Mouse (Mus musculus): Measurements from ENCODE around the gene Ddn. TPM values are rescaled to one million over a fixed set of nuclear protein-coding genes. Genes with fewer than 3 reads are reported as not detected.

The Ddn gene
- 0.44 and 0.59 TPM in 2 replicates for polyA plus RNA-seq (2012; rRNA removed)
- 0.14 TPM in 1 of 2 replicates, not detected in the other for polyA plus RNA-seq (2014; fragmentation: Nextera tagmentation; extraction: Ambion mirVana)

DNA sequence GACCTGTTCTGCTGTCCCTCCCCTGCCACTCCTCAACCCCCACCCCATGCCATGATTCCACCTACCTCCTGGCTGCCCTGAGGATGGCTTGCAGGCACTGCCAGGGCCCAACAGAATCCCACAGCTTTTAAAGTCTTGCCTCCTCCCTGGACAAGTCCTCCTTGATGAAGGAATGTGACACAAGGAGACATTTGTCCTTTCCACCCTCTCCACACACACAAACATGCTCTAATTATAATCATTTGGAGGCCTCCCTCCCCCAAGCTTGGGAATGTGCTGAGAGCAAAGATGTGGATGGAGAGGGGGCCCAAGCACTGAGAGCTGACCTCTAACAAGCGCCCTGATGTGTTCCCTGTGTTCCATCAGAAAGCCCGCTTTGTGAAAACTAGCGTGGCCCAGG is at the start of gene Ddn:
TSS of gene Ddn (minus strand) at position 101 of the 400 bp plus-strand sequence.
- H3K27ac ChIP-seq (replicated peaks; ENCODE audit: low read depth, low read length), result no peak within 1 kb of the TSS
- H3K4me2 ChIP-seq (replicated peaks; ENCODE audit: low read depth, low read length, severe bottlenecking), result peak within 1 kb of the TSS; percentile 88
- ATAC-seq (ENCODE audit: low FRiP score, low read depth) (no peak), DNase-seq (ENCODE audit: low spot score) (no peak)
- H3K4me1 ChIP-seq (ENCODE audit: control insufficient read depth, insufficient read depth, low read length), result peaks cover 21% of the 10 kb centered on the region
- H3K36me3 ChIP-seq (ENCODE audit: control insufficient read depth, insufficient read depth, low read length), result peaks cover 26% of the 10 kb centered on the region
- peak within 1 kb of the TSS; percentile 42 for H3K4me3 ChIP-seq (replicated peaks; ENCODE audit: low read length)
- H3K9ac ChIP-seq (ENCODE audit: low read depth, low read length, severe bottlenecking), result 0 out of 2 replicates have a peak within 1 kb of the TSS, but pooled peaks have one; percentile 36
- no peaks in the 10 kb centered on the region for H3K9me3 ChIP-seq (ENCODE audit: control insufficient read depth, low read length)
- peaks cover 62% of the 10 kb centered on the region for H3K27me3 ChIP-seq (ENCODE audit: control insufficient read depth, insufficient read depth, low read length)
- WGBS, result 36% methylated on average over 3 of the region's 3 CpGs
- no peak for TF ChIP-seq POLR2A (IDR thresholded peaks at IDR 0.05; ENCODE audit: borderline replicate concordance, extremely low read depth, insufficient read depth, insufficient read length)

GRCm38 (mm10) chr15:98854214-98854613 is 44.9 kb upstream of the Ddn start:
- DNase-seq (ENCODE audit: low spot score) (no peak), ATAC-seq (ENCODE audit: low FRiP score, low read depth) (no peak)
- Histone ChIP-seq H3K27ac (replicated peaks; ENCODE audit: low read depth, low read length) (no peak overlapping the region), H3K36me3 (ENCODE audit: control insufficient read depth, insufficient read depth, low read length) (peaks cover 100% of the 10 kb centered on the region), H3K9me3 (ENCODE audit: control insufficient read depth, low read length) (no peaks in the 10 kb centered on the region), H3K4me2 (replicated peaks; ENCODE audit: low read depth, low read length, severe bottlenecking) (no peak overlapping the region), H3K4me3 (replicated peaks; ENCODE audit: low read length) (no peak overlapping the region), H3K9ac (ENCODE audit: low read depth, low read length, severe bottlenecking) (no peak overlapping the region), H3K27me3 (ENCODE audit: control insufficient read depth, insufficient read depth, low read length) (no peaks in the 10 kb centered on the region), H3K4me1 (ENCODE audit: control insufficient read depth, insufficient read depth, low read length) (no peaks in the 10 kb centered on the region)
- TF ChIP-seq POLR2A (IDR thresholded peaks at IDR 0.05; ENCODE audit: borderline replicate concordance, extremely low read depth, insufficient read depth, insufficient read length), result no peak
- WGBS, result 92% methylated on average over 16 of the region's 16 CpGs

DNA sequence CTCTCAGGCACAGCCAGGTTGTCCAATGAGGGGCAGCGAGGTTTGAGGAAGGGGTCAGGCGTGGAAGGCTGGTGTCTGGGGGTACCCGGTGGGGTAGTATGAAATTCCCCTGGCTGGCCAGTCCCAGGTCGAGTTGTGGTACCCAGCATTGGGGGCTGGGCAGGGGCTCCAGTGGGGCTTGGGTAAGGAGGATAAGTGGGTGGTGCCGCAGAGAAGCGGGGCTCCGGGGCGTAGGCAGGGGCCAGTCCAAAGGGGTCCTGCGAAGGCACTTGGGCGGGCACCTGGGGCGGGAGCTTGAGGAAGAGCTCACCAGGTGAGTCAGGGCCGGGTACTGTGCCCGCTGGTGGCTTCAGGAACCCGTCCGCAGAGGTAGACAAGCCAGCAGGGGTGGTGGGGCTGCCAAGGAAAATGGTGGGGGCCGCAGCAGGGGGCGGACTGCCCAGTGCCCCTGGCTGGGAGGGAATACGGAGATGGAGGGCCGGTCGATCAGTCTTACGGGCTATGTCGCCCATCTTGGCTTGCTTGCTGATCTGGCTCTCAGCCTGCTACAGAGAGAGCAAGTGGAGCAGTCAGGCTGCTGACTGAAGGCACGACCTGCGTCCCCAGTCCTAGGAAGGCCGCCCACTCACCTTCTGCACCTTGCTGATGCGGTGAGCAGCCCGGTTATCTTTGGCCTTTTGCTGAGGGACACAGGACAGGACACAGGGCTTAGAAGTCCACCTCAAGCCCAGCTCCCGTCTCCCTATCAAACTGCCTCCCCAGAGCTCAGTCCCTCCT is 44.1 kb upstream of the Ddn start:
- H3K4me3 ChIP-seq (replicated peaks; ENCODE audit: low read length), result no peak overlapping the region
- peaks cover 100% of the 10 kb centered on the region for H3K36me3 ChIP-seq (ENCODE audit: control insufficient read depth, insufficient read depth, low read length)
- H3K9ac ChIP-seq (ENCODE audit: low read depth, low read length, severe bottlenecking), result no peak overlapping the region
- ATAC-seq (ENCODE audit: low FRiP score, low read depth) (no peak), DNase-seq (ENCODE audit: low spot score) (no peak)
- H3K27ac ChIP-seq (replicated peaks; ENCODE audit: low read depth, low read length), result no peak overlapping the region
- WGBS, result 91% methylated on average over 25 of the region's 28 CpGs
- no peaks in the 10 kb centered on the region for H3K9me3 ChIP-seq (ENCODE audit: control insufficient read depth, low read length)
- no peak overlapping the region for H3K4me2 ChIP-seq (replicated peaks; ENCODE audit: low read depth, low read length, severe bottlenecking)
- TF ChIP-seq POLR2A (IDR thresholded peaks at IDR 0.05; ENCODE audit: borderline replicate concordance, extremely low read depth, insufficient read depth, insufficient read length), result no peak
- H3K27me3 ChIP-seq (ENCODE audit: control insufficient read depth, insufficient read depth, low read length), result no peaks in the 10 kb centered on the region
- no peaks in the 10 kb centered on the region for H3K4me1 ChIP-seq (ENCODE audit: control insufficient read depth, insufficient read depth, low read length)

- H3K4me2 ChIP-seq (replicated peaks; ENCODE audit: low read depth, low read length, severe bottlenecking), result no peak overlapping the region
- no peak overlapping the region for H3K9ac ChIP-seq (ENCODE audit: low read depth, low read length, severe bottlenecking)
- peaks cover 100% of the 10 kb centered on the region for H3K36me3 ChIP-seq (ENCODE audit: control insufficient read depth, insufficient read depth, low read length)
- no peak overlapping the region for H3K4me3 ChIP-seq (replicated peaks; ENCODE audit: low read length)
- no peak overlapping the region for H3K27ac ChIP-seq (replicated peaks; ENCODE audit: low read depth, low read length)
- TF ChIP-seq POLR2A (IDR thresholded peaks at IDR 0.05; ENCODE audit: borderline replicate concordance, extremely low read depth, insufficient read depth, insufficient read length), result no peak
- ATAC-seq (ENCODE audit: low FRiP score, low read depth) (no peak), DNase-seq (ENCODE audit: low spot score) (no peak)
- WGBS, result 92% methylated on average over 7 of the region's 9 CpGs
- H3K4me1 ChIP-seq (ENCODE audit: control insufficient read depth, insufficient read depth, low read length), result no peaks in the 10 kb centered on the region
- H3K9me3 ChIP-seq (ENCODE audit: control insufficient read depth, low read length), result no peaks in the 10 kb centered on the region
- no peaks in the 10 kb centered on the region for H3K27me3 ChIP-seq (ENCODE audit: control insufficient read depth, insufficient read depth, low read length)
These were observed 43.4 kb upstream of the Ddn start for GRCm38 (mm10) chr15:98852733-98853132.

GRCm38 (mm10) chr15:98852071-98852470 is 42.8 kb upstream of the Ddn start:
- WGBS, result 95% methylated on average over 9 of the region's 9 CpGs
- no peaks in the 10 kb centered on the region for H3K9me3 ChIP-seq (ENCODE audit: control insufficient read depth, low read length)
- no peak overlapping the region for H3K27ac ChIP-seq (replicated peaks; ENCODE audit: low read depth, low read length)
- H3K4me1 ChIP-seq (ENCODE audit: control insufficient read depth, insufficient read depth, low read length), result no peaks in the 10 kb centered on the region
- no peak for ATAC-seq (ENCODE audit: low FRiP score, low read depth)
- H3K27me3 ChIP-seq (ENCODE audit: control insufficient read depth, insufficient read depth, low read length), result no peaks in the 10 kb centered on the region
- peaks cover 100% of the 10 kb centered on the region for H3K36me3 ChIP-seq (ENCODE audit: control insufficient read depth, insufficient read depth, low read length)
- no peak overlapping the region for H3K4me3 ChIP-seq (replicated peaks; ENCODE audit: low read length)
- H3K9ac ChIP-seq (ENCODE audit: low read depth, low read length, severe bottlenecking), result no peak overlapping the region
- DNase-seq (ENCODE audit: low spot score), result no peak
- no peak for TF ChIP-seq POLR2A (IDR thresholded peaks at IDR 0.05; ENCODE audit: borderline replicate concordance, extremely low read depth, insufficient read depth, insufficient read length)
- H3K4me2 ChIP-seq (replicated peaks; ENCODE audit: low read depth, low read length, severe bottlenecking), result no peak overlapping the region
